Mouse (Mus musculus) cerebellum, postnatal 25 days (tissue): ENCODE results near the gene Naaladl2.

ENCODE experiments used
- DNase-seq, 2 experiments: peaks; one replicate each; pipeline ENCODE4 v3.0.0; 2021; ENCODE audit warnings: mixed read lengths in 2 of 2

Naaladl2 gene

DNA sequence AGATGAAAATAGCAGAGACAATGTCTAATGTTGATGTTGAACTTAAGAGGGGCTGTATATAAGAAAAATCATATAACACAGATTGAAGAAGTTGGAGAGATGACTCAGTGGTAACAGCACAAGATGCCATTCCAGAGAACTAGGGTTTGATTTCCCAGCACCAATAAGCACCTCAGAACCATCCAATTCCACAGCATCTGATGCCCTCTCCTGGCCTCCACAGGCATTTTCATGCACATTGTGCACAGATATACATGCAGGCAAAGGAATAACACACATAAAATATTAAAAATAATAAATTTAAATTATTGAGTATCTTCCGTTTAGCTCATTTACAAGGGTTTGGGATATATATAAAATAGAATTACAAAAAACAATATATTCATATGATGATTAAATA, 926.6 kb downstream of the Naaladl2 start:
- no peak for DNase-seq

DNA sequence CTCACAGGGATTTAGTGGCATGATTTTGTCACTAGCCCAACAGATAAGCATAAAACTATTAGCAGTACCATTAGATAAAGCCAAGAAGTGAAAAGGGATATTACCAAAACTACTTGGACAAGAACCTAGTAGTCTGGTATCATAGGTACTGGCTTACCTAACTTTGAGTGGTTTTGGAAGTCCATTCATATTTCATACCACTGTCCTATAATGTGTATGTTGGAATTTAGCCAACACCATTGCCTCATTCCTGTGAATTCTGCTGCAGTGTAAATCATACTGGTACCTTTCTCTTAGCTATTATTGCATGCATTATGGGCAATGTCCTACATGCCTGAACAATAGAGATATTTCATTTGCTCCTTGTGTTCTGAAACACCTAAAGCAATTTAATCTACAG, 977.5 kb downstream of the Naaladl2 start:
- no peak for DNase-seq

GRCm38 (mm10) chr3:24163992-24164391, 980.1 kb downstream of the Naaladl2 start:
- DNase-seq, result no peak

DNA sequence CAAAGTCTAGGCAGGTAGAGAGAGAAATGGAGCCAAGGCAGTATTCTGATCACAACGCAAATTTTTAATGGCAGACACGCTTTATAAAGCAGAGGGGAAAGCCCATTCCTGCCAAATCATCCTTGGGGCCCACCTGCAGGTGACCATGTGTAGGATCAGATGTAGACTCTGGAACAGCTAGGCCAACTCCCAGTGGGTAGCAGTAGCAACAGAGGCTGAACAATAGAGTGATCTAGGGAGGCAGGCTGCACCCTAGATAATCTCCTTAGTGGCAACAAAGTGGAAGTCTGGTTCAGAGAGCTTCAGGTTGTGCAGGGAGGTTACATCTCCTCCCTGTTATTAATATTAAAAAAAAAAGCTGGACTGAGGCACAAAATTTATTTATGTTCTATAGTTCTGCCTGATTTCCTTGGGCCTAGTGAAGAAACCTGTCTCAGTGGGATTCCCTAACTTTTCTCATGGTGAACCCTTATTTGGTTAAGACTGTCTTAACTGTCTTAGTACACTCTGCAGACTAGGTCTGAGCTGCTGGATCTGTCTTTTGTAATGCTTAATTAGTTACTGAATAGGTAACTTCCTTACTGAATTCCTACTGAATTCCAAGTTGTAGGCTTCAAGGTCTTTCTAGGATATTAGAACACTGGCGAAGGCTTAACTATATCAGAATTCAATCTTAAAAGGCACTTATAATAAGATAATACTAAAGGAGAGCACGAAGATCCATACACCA, 992.8 kb downstream of the Naaladl2 start:
- DNase-seq, result peak; percentile 3 to 11

- no peak for DNase-seq
Measured at GRCm38 (mm10) chr3:24142808-24143207, 1001.3 kb downstream of the Naaladl2 start.

GRCm38 (mm10) chr3:24138002-24138401, 1006.1 kb downstream of the Naaladl2 start:
- DNase-seq, result no peak

GRCm38 (mm10) chr3:24126200-24126599, 1017.9 kb downstream of the Naaladl2 start:
- no peak for DNase-seq

DNA sequence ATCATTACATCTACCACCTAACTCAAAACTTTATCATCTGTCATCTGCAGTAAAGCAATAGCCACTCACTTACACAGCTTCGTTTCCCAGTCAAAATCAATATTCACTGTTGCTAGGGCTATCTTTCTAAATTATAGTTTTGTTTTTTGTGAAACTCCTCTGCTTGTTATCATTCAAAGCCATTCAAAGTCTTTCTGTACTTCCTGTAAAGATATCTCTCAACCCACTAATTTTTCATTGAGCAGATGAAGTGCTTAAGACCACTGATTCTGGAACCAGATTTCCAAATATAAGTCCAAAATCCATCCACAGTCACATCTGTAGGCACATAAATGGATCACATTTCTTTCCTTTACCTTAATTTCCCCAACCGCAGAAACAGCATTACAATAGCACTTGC, 1020.0 kb downstream of the Naaladl2 start:
- no peak for DNase-seq

GRCm38 (mm10) chr3:24118136-24118535, 1025.9 kb downstream of the Naaladl2 start:
- DNase-seq, result peak; percentile 38 to 67

GRCm38 (mm10) chr3:24114849-24115248, 1029.2 kb downstream of the Naaladl2 start:
- no peak for DNase-seq

DNA sequence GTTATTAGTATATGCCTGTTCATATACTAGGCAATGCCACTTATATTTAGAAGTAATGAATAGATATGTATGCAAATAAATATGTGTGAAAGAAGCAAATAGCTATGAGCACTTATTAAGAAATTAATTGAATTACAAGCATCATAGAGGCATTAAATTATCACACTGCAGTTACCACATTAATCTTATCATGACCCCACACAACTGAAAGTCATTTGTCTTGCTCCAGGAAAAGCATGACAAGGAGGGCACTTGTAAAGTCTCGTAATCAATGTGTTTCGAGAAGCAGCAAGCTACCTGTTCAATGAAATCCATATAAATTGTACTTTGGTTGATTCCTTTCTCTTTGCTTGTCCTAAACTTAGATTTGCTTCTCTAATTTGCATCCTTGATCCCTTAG, 1030.7 kb downstream of the Naaladl2 start:
- no peak for DNase-seq

DNA sequence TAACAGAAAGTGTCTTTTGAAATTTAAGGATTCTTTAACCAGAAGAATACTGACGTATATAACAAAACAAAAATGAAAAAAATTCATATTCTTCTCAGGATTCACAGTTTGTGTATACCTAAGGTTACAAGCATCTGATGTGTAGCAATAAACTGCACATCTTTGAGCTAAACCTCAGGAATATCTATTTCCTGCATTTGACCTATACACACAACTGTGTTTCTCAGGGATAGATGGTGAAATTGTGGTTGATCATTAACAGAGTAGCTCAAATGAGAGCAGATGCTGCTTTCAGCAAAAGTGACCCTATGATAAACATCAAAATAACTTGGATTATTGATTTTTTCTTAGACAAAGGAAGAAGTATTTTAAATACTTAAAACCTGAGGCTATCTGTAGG, 1037.7 kb downstream of the Naaladl2 start:
- DNase-seq, result no peak

DNA sequence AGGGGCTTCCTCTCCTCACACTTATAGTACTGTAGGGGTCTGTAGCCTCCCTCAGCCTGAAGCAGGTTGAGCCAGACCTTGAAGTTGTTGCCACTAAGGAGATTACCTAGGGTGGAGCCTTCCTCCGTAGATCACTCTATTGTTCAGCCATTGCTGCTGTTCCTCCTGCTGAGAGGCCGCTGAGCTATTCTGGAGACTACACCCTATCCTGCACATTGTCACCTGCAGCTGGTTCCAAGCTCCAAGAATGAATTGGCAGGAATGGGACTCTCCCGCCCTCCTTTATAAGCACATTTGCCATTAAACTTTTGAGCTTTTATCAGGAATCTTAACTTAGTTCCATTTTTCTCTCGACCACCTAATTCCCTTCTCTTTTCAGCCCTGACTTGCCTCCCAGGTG, 1064.3 kb downstream of the Naaladl2 start:
- no peak for DNase-seq

DNA sequence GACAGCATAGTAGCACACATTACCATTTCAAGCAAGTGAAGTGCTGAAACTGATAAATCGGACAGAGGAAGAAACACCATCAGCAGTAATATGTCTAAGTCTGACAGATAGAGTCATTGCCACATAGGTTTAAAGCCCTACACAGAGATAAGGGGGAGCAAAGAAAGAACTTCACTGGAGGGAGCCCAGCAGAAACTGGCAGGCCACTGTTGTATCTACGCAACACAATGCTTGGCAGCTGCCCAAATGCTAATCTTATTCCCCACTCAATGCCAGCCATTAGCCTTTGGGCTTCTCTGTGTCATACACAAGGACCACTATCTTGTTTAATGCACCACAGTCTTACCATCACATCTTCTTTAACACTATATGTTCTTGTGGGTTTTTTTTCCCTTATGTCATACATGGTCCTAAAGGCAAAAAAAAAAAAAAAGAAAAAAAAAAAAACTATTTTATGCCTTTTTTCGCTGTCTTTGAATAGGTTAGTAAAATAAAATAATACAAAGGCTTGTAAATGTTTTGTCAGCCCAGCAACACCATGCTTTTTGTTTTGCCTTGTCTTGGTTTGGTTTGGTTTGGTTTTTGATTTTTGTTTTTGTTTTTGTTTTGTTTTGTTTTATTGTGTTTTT, 1072.8 kb downstream of the Naaladl2 start:
- DNase-seq, result peak in 1 of 2 experiments; percentile 19

DNA sequence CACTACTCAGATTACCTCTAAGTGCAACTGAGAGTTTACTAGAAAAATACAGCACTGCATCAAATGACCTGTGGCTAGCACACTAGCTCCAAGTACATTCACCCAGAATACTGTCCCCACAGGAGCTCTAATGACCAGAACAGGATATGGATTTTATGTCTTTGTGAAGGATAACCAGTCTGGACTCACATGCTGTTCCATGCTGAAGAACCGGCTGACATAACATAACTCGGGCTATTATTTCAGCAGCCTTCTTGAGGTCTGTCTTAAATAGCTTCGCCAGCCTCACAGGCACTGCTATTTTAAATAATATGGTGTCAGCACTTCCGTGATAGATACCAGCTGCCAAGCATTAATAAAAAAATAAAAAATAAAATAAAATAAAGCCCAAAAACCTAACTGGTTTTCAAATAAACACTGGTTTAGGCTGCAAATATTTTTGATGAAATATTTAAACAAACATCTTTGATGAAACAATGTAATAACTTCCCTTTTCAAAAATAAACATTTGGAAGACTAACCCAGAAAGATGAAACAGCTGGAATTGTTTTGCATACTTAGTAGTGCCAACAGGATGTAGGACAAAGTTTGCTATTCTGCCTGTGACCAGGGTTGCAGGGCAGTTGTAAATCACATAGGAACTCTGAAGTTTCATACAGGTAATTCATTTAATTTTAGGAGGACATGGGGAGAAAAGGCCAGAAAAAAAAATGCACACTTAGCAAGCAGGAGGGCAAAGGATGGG, 1073.5 kb downstream of the Naaladl2 start:
- DNase-seq, result no peak

GRCm38 (mm10) chr3:24048217-24048616, 1095.8 kb downstream of the Naaladl2 start:
- no peak for DNase-seq

- DNase-seq, result no peak
Measured at GRCm38 (mm10) chr3:24001741-24002140, 1142.3 kb downstream of the Naaladl2 start.

GRCm38 (mm10) chr3:23973727-23974126, 1170.3 kb downstream of the Naaladl2 start:
- DNase-seq, result no peak

DNA sequence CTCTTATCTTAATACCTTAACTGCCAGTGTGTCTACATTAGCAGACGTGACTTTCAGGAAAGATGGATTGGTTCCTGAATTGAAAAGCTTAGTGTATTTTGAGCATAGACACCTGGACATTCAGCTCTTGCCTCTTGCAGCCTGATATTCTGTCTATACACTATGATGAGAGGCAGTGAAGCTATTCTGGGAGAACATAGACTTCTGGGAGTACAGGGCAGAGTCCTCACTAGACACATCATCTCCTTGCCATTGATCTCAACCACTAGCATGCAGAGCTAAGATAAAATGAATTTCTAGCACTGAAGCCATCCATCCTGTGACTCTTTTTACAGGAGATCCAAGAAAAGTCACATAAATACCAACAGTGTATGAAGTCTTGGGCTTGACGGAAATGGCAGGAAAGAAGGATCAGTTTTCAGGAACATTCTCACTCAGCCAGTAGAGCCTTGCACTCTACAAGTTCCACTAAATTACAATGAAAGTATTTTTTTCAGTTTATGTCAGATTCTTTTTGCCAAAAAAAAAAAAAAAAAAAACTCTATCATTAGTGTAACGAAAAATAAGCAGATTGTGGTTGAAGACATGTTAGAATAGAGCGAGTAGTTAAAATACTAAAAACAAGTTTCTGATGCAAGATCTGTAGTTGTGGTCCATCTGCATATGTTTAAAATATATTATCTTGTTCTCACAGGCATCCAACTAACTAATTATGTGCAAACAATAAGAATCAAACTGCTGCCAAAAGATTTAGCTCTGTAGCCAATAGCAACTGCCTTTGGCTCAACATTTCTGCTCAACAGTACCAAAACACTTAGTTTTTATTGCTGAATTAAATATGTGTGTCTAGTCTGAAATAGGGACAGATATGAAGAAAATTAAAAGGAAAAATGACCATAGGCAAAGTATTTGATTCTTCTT, 1171.1 kb downstream of the Naaladl2 start:
- DNase-seq, result no peak

DNA sequence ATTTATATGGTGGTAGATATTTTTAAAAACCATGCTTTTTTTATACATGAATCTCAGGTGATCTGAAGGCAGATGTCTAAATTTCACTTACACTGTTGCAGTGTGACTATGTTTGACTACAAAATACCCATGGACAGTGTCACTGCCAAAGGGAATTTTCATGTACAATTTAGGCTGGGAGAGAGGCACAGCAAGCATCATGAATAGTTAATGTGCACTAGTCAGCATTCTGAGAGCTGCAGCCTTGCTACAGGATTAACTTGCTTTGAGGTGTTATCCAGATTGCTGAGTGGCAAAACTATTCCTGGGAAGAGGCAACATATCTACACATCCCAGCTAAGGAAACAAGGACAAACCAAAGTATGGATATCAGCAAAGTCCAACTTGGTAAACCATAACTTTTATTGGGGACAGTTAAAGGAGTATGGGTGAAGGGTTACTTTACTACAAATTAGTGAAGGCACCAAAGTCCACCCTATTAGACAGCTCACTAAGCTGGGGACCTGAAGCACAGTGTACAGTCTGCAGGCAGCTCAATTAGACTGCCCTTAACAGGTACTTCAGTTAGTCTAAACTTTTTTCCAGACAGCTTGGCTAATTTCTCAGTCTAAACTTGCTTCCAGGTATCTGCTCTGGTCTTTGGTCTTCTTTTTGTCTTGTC, 1181.0 kb downstream of the Naaladl2 start:
- no peak for DNase-seq

GRCm38 (mm10) chr3:23946182-23946581, 1197.9 kb downstream of the Naaladl2 start:
- no peak for DNase-seq

DNA sequence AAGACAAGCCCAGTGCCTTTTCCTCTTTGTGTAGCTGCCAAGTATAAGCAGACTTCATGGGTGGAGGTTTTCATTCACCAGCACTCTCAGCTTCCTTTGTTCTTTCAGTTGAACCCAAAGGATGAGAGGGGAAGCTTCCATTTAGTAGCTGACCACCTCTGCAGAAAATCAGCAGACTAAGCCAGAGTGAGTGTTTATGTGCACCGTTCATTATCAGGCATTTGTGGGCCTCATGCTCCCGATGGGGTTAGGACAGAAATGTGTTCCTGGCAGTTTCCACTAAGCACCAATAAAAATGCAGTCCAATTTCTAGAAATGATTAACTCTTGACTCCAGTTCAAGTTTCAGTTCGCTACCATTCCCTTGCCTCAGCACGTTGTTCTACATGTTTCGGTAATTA, 1206.8 kb downstream of the Naaladl2 start:
- no peak for DNase-seq
